Mouse (Mus musculus) layer of hippocampus, postnatal 10 days (tissue): ENCODE results near the gene Olfr1022. TPM values are rescaled to one million over a fixed set of nuclear protein-coding genes. Genes with fewer than 3 reads are reported as not detected.

Experiments used
- DNase-seq, 2 experiments: peaks; one replicate each; pipeline ENCODE4 v3.0.0; 2021; ENCODE audit warnings: low spot score in 2 of 2
- long read RNA-seq: library from polyadenylated mRNA; stranded (forward); transcript quantifications from one replicate; pipeline ENCODE4 v2.0.0, GENCODE M21; 2023
- total RNA-seq, 2 experiments: library from RNA; stranded (reverse); gene quantifications; 2 replicates each; pipeline ENCODE4 v1.2.3; 2021

Olfr1022 gene
- total RNA-seq, result not detected
- long read RNA-seq, result 0 reads

DNA sequence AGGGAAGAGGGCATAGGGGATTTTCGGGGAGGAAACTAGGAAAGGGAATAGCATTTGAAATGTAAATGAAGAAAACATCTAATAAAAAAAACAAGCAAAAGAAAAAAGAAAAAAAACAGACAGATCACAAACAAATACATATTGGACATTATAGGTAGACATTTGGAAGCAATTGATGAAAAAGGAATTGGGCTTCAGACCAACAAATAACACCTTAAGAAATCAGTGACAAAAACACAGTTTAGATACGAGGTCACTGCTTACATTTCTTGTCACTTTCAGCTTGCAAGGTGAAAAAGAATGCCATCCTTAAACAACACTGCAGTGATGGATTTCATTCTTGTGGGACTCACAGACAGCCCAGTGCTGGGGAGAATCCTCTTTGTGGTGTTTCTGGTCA is at the start of gene Olfr1022:
Gene Olfr1022, plus strand, starts transcription at position 301 of the 400 bp plus-strand sequence.
- no peak for DNase-seq

DNA sequence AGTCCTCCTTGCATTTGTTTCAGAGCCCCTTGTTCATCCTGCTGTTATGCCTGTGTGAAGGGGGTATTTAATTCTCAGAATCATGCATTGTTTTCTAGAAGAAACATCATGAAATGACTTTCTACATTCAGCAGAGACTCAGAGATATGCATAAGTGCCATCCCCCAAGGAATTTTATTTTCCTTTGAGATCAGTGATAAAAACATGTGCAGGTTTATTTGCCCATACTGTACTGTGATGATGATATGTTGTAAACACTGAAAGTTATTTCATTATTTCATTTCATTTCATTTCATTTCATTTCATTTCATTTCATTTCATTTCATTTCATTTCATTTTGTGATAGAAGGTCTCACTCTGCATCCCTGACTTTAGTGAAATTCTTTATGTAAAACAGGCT is 23.0 kb upstream of the Olfr1022 start, which contains the start of gene Olfr1019:
Gene Olfr1019, minus strand, starts transcription at position 101 of the 400 bp plus-strand sequence.
- no peak for DNase-seq

DNA sequence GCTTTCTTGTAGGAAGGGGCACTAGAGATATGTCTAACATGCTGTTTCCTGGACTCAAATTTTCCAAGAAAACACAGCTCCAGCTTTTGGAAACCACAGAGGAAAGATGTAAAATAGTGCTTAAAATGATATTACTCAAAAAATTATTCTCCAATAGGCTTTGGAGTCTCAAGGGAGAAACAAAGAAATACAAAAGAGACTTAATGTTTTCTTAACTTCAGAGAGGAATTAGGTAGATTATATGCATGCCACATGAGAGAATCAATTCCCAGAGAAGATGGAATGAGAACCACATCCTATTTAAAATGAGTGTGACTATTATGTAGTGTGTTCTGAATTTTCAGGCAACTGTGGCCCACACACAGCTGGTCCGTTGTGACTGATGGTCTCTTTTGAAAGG is 21.7 kb upstream of the Olfr1022 start, which contains the start of gene Olfr1020:
Gene Olfr1020, plus strand, starts transcription at position 301 of the 400 bp plus-strand sequence.
- DNase-seq, result no peak

DNA sequence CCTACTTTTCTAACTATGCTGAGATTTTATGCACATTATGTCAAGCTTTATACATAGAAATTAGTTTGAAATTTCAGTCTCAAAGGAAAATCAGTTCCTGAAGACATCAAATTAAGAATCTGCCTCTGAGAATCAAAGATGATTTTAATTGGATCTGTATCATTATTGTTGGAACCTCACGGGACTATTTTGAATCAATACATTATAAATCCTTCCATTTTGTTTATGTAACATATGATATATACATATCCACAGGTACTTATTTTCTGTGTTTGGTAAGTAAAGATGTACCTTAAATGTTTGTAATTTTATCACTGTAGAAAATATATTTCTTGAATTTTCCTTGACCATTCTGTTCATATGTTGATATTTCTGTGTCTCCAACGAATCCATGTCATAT is 16.9 kb downstream of the Olfr1022 start, which contains the start of gene Olfr1023:
Gene Olfr1023, plus strand, starts transcription at position 301 of the 400 bp plus-strand sequence.
- DNase-seq, result no peak

DNA sequence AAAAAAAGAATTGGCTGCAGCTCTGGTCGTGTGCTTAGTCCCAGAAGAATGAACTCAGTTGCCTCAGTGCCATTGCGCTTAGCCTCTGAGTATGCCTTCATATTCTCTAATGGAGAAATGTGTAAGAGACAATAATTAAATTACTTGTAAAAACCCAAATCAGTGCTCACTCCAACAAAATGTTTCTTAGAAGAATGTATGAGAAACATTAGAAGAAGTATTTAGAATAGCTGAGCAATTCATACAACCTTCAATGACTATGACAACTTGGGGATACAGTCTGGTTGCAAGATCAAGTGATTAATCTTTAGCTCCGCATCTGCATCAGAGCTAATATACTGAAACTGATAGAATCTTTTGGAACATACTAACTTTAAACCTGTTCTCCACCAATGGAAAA is 36.6 kb downstream of the Olfr1022 start, which contains the start of gene Olfr1024:
Gene Olfr1024, minus strand, starts transcription at position 101 of the 400 bp plus-strand sequence.
- DNase-seq, result no peak

DNA sequence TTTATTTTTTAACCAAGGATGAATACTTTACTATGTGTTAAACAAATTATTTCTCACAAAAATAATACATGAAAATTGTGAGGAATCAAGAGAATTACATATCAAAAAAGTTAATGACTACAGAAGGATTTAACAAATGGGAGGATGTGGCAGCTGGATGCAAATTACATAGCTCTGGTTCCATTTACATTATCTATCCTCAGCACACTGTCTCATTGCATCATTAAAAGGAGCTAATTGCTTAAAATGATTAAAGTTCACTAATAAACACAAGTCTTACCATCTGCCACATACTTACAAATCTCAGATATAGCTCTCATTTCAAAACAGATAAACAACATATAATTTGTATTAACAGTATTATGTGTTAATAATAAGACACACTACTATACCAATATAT is 44.8 kb downstream of the Olfr1022 start:
- DNase-seq, result no peak

DNA sequence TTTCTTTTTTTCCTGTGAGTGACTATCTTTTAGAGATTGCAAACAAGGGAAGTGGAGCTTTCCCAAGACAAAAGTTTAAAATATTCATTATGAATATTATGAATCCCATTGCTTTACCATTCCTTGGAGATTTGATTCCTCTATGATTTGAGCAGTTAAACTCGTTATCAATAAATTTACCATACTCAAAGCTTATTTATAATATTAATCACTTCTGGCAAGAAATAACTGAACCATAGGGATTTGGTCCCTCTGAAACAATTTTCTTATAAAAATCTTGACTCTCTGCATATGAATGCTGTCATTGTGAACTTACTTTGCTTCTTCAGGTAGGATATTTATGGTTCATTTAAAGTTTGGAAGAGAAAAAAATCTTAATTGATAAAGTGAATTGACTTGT is 46.5 kb downstream of the Olfr1022 start, which contains the start of gene Olfr1025-ps1:
Gene Olfr1025-ps1, plus strand, starts transcription at position 301 of the 400 bp plus-strand sequence.
- DNase-seq, result no peak

Other genes with a start within 250 kb of the Olfr1022 start
- not detected for gene Olfr1002, start 217.9 kb upstream of the Olfr1022 start, total RNA-seq
- gene Olfr154, start 204.1 kb upstream of the Olfr1022 start, total RNA-seq, result not detected
- gene Olfr1006, start 189.8 kb upstream of the Olfr1022 start, total RNA-seq, result not detected
- gene Olfr1008, start 179.2 kb upstream of the Olfr1022 start, total RNA-seq, result not detected
- not detected for gene Olfr1009, start 153.2 kb upstream of the Olfr1022 start, total RNA-seq
- gene Olfr1012, start 105.8 kb upstream of the Olfr1022 start, total RNA-seq, result not detected
- not detected for gene Olfr1013, start 101.5 kb upstream of the Olfr1022 start, total RNA-seq
- gene Olfr1014, start 95.9 kb upstream of the Olfr1022 start, total RNA-seq, result not detected
- not detected for gene Olfr1015, start 86.6 kb upstream of the Olfr1022 start, total RNA-seq
- gene Olfr1016, start 66.0 kb upstream of the Olfr1022 start, total RNA-seq, result not detected
- gene Olfr1018, start 50.1 kb upstream of the Olfr1022 start, total RNA-seq, result not detected
- gene Olfr1019, start 23.1 kb upstream of the Olfr1022 start, total RNA-seq, result not detected
- not detected for gene Olfr1020, start 21.6 kb upstream of the Olfr1022 start, total RNA-seq
- gene Olfr1023, start 17.0 kb downstream of the Olfr1022 start, total RNA-seq, result not detected
- not detected for gene Olfr1024, start 36.5 kb downstream of the Olfr1022 start, total RNA-seq
- gene Olfr1025-ps1, start 46.6 kb downstream of the Olfr1022 start, total RNA-seq, result not detected
- gene Olfr1026, start 53.0 kb downstream of the Olfr1022 start, total RNA-seq, result not detected
- not detected for gene Olfr1028, start 81.8 kb downstream of the Olfr1022 start, total RNA-seq
- gene Olfr1029, start 105.3 kb downstream of the Olfr1022 start, total RNA-seq, result not detected
- gene Olfr1030, start 110.7 kb downstream of the Olfr1022 start, total RNA-seq, result not detected
- not detected for gene Olfr1031, start 121.7 kb downstream of the Olfr1022 start, total RNA-seq
- not detected for gene Olfr1032, start 136.9 kb downstream of the Olfr1022 start, total RNA-seq
- not detected for gene Olfr1033, start 152.0 kb downstream of the Olfr1022 start, total RNA-seq
- gene Olfr1034, start 177.3 kb downstream of the Olfr1022 start, total RNA-seq, result not detected
- not detected for gene Olfr1036, start 205.4 kb downstream of the Olfr1022 start, total RNA-seq
- not detected for gene Olfr1037, start 218.8 kb downstream of the Olfr1022 start, total RNA-seq